Mouse (Mus musculus): Measurements from ENCODE around the gene Nudcd3.
"Not testable (repeated sequence)": the region's sequence is repeated elsewhere in the genome, so short reads cannot be mapped to it uniquely, and the experiment has no call there.

The Nudcd3 gene

DNA sequence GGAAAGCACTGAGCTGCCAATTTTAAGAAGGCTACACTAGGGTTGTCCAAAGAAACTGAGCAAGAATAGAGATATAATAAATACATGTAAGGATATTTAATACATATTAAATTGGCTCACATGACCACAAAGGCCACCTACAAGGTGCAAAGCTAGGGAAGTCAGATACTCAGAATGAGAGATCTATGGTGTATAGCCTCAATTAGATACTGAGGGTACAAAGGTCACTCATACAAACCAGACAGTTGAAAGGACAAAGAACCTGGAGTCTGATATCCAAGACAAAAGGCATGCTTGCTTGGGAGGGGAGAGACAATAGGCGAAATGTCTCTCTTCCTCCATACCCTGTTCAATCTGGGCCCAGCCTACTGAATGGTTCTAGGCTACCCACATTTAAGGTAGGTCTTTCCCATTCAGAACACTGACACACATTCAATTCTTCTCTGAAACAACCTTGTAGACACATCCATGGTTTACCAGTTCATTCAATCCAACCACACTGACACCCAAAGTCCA lies 76.6 kb downstream of the Nudcd3 start:
- DNase-seq (ENCODE audit: low read depth, low spot score) = no peak

DNA sequence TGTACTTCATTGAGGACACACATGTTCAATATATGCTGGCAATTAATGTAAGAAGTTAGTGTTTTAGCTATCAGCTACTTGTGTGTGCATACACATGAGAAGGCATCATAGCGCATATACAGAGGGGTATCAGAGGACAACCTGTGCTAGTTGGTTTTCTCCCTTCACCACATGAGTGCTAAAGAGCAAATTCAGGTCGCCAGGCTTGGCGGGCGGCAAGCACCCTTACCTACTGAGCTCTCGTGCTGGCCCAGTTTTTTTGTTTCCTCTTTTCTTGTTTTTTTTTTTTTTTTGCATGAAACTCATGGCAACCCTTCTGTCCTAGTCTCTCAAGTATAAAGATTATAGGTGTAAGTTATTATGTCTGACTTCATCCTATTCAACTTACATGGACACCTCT lies 77.6 kb downstream of the Nudcd3 start:
- DNase-seq (ENCODE audit: low read depth, low spot score) = no peak

DNA sequence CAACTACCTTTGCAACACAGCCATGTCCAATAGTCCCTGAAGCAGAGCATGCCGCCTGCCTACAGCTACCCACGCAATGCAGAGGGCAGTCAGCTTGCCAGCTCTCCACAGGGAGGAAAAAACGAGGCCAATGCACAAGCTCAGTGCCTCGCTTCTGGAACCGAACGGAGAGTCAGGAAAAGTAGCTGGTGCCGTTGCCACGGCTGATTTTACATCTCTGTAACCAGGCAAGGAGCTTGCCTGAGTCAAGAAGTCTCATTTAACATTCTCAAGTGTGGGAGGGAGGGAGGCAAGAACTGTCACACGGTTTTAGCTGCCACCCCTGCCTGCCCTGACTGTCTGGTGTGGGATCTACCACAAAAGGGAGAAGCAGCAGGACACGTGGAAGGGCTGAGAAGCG lies 79.6 kb downstream of the Nudcd3 start:
- no peak for DNase-seq (ENCODE audit: low read depth, low spot score)

- no peak for DNase-seq (ENCODE audit: low read depth, low spot score)
Measured at GRCm38 (mm10) chr11:6120001-6120400, 80.2 kb downstream of the Nudcd3 start.

DNA sequence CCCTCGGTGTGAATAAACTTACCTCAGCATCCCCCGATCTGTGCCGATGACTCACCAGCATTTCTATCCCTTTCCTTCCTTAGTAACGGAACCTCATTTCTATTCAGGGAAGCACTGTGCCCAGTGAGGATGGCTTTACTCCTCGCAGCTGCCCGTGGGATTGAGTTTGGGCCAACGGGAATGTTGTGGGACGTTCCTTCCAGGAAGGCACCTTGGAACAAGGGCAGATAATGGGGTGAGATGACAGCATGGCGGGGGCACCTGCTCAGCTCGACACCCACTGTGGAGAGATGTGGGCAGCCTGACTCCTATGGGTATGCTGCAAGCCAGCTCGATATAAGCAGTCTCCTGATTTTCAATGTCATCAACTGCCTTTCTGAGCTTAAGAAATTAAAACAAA lies 80.9 kb downstream of the Nudcd3 start:
- DNase-seq (ENCODE audit: low read depth, low spot score) = no peak

DNA sequence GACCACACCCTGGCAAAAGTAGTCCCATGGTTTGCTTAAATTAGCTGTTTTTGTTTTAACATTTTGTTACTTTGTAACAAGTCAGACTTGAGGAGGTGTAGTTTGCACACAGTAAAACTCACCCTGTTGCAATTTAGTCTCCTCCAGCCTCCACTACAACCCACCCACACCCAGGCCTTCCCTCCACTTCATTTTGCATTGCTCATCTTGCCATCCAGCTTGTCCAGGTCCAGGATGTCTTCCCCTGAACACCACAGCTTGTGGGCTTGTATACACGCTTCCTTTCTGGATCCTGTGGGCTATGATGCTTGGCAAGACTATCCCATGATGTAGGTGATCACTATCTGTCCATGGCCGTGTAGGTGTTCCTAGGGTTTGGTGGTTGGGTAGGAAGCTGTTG lies 82.3 kb downstream of the Nudcd3 start:
- DNase-seq (ENCODE audit: low read depth, low spot score) = no peak

- no peak for DNase-seq (ENCODE audit: low read depth, low spot score)
Measured at GRCm38 (mm10) chr11:6111734-6112484, 88.3 kb downstream of the Nudcd3 start.

DNA sequence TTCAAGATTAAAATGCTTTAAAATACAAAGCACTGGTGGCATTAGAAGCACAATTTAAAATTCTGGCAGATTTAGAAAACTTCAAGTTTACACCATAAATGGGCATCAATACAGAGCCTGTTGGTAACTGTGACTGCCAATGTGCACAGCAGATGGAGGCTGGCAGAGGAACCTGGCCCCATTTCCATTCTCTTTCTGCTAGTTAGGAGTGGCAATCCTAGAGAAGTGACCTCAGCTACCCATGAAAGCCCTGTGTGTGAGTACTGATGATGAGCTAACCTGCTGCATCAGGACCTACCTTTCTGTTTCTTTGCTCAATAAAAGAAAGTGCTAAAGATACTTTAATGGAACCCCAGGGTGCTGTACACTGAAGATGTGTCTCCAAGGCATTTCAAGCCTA lies 90.2 kb downstream of the Nudcd3 start:
- DNase-seq (ENCODE audit: low read depth, low spot score) = no peak

DNA sequence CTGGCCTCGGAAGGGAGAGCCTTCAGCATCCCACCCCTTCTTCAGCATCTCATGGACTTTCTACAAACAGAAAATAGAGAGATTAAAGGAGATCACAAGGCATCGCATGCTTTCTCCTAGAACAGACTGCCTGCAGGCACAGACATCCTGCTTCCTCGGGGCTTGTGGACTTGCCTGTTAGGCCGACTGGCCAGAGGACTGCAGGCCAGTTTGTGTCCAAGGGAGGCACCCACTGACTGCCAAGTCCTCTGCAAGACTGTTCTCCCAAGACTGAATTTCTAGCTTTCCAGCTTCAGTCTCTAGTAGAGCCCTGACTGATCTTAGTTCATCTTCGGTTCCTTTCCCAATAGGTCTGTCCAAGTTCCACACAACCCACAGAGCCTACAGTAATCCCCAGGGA lies 91.9 kb downstream of the Nudcd3 start:
- DNase-seq (ENCODE audit: low read depth, low spot score) = no peak

DNA sequence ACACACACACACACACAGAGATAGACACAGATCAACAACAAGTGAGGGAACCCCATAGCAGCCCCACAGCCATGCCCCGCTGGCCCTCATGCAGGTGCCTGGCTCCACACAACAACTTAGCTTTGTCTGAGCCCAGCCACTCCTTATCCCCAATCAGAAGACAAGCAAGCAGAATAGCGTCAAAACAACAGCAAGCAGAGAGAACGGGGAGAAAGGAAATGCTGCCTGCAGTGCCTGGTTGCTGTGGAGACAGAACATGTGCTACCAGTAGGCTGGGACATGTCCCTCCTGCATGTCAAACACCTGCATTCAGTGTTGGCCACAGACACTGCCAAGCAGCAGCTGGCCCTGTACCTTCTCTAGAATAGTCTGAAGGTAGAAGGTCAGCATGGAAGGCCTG lies 92.5 kb downstream of the Nudcd3 start:
- no peak for DNase-seq (ENCODE audit: low read depth, low spot score)

- no peak for DNase-seq (ENCODE audit: low read depth, low spot score)
Measured at GRCm38 (mm10) chr11:6104734-6105133, 95.5 kb downstream of the Nudcd3 start.

GRCm38 (mm10) chr11:6096637-6097036 lies 103.6 kb downstream of the Nudcd3 start:
- DNase-seq (ENCODE audit: low read depth, low spot score) = not testable (repeated sequence)

DNA sequence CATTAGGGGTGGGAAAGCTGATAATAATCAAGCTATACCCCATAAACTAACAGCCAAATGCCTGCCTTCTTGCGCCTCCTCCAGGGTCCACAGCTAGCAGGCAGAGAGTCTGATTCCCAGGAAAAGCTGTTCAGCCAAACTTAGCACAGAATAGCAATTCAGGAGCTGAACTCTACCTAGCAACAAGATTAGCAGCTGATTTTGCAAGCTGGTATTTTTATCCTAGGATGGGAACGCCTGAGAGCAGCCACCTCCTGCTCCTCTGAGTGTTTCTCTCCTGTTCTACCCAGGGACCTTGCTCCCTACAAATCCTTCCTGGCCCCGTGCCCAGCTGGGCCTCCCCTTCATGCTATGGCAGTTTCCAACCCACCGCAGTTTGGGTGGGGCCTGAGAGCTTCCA lies 113.2 kb downstream of the Nudcd3 start:
- no peak for DNase-seq (ENCODE audit: low read depth, low spot score)

DNA sequence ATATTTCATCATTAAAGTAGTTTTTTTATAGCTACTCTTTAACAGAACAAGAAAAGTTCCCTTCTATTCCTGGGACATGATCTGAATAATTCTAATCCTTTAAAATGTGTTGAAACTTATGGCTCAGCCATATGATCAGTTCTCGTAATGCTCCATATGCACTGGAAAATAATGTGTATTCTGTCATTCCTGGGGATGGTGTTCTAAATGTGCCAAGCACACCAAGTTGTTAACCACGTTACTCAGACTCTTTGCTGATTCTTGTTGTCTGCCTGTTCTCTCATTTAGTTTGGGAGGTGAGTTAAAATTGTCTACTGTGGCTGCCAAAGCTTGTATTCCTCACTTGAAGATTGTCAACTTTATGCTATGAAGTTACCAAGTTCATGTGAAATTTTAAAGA lies 121.5 kb downstream of the Nudcd3 start:
- DNase-seq (ENCODE audit: low read depth, low spot score) = no peak

- DNase-seq (ENCODE audit: low read depth, low spot score) = no peak
Measured at GRCm38 (mm10) chr11:6075618-6076066, 124.6 kb downstream of the Nudcd3 start.

DNA sequence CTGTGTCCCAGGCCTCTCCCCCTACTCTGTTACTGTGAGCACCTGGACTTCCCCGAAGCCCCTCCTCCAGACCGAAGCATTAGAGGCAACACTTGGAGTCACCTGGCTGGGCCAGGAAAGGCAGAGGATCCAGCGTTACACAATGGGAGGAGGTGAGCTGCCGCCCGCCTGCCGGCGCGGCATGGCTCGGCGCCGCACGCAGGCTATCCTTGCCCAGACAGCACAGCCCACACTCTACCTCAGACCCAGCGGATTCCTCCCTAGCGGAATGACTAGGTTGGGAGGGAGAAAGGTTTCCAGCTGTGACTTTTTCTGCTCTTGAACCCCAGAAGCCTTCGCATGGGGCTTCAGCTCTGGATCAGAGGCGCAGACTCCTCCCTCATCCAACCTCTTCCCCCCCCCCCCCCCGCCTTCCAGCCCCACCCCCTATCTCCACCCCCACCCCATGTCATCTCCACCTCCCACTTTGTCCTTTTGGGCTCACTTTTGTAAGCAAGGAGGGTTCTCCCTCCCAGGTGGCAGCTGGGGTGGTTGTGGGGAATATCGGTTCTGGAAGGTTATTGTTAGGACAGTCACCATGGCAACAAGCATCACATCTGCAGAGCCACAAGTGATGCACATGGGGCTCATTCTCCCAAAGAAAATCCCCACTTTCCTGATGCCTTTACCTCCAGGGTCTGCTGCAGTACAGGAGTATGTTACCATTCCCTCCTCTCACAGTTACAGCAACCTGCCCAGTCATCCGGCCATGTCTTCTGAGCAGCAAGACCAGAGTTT lies 131.8 kb downstream of the Nudcd3 start:
- DNase-seq (ENCODE audit: low read depth, low spot score) = no peak

DNA sequence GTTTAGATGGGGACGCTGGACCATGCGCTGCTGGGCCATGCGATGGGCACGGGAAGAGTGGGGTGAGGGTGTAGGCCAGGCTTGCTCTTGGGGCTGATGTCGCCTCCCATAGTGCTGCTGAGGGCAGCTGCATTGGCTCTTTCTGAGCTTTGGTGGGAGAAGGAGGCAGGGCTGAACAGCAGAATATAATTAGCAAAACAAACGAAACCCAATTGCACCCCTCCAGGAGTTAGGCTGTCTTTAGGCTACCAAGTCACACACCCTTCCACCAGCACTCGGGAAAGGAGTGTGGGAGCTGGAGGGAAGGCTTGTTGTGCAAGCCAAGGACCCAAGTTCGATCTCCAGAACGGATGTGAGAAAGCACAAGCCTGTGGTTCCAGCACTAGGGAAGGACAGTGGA lies 133.1 kb downstream of the Nudcd3 start:
- DNase-seq (ENCODE audit: low read depth, low spot score) = no peak

- DNase-seq (ENCODE audit: low read depth, low spot score) = no peak
Measured at GRCm38 (mm10) chr11:6066176-6066575, 134.0 kb downstream of the Nudcd3 start, which contains the start of gene Camk2b. Camk2b (minus strand) TSS chr11:6066362.

DNA sequence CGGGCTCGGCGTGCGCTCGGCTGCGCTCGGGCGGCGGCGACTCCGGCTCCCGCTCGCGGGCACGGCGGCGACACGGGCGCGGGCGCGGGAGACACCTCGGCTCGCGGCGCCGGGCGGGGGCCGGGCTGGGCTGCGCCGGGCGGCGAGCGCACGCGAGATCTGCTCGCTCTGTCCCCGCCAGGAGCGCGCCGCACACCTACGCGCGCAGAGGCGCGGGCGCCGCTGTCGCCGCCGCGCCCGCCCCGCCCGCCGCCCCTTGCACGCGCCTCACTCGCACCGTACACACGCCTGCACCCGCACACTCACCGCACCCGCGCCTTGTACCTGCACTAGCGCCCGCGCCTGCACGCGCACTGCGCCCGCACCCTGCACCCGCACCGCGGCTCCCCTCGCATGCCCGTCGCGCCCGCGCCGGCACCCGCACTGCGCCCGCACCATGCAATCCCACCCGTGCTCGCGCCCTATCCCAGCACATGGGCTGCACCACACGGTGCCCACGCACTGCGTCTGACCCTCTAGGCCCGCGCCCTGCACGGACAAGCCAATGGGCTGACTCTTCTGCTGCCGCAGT lies 134.6 kb downstream of the Nudcd3 start:
- DNase-seq (ENCODE audit: low read depth, low spot score) = no peak

DNA sequence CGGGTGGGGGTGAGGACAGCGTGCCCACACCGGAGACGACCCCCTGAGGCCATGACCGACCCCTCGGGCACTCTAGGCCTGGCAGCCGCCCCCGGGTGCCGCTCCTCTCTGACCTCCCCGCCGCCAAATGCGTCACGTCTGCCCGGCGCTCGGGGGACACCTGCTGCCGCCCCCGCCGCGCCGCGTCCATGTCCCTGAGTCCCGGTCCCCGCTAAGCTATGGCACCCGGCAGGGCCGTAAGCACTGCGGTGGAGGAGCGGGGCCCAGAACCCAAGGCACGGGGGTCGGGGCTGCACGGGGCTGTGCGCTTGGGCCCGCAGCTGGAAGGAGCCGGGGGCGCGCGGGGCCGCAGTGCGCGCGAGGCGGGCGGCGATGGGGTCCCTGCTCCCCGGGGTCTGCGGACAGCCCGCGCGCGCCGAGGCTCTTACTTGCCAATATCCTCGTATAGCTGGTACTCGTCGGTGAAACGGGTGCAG lies 135.1 kb downstream of the Nudcd3 start:
- DNase-seq (ENCODE audit: low read depth, low spot score) = no peak

- no peak for DNase-seq (ENCODE audit: low read depth, low spot score)
Measured at GRCm38 (mm10) chr11:6064215-6065045, 135.8 kb downstream of the Nudcd3 start.
